Mouse (Mus musculus) heart, embryonic 16.5 days (tissue): Measurements from ENCODE around the gene Tmco1. TPM values are rescaled to one million over a fixed set of nuclear protein-coding genes. Genes with fewer than 3 reads are reported as not detected.

ENCODE experiments used
- ATAC-seq: fragments of 200-750 bp; cut with Nextera tagmentation; replicated peaks from 2 replicates; pipeline ENCODE4 v1.8.0; 2017; ENCODE audit warnings: moderate number of reproducible peaks; ENCODE audit not compliant: insufficient read depth, low FRiP score; ENCODE audit errors: extremely low read depth
- H3K27ac ChIP-seq: fragments of 300-500 bp; sonication (generic); 2 replicates; pipeline ENCODE4 v1.5.1; 2014; ENCODE audit warnings: mild to moderate bottlenecking, low read length, control low read depth, moderate library complexity
- H3K27me3 ChIP-seq: fragments of 300-500 bp; sonication (generic); 2 replicates; pipeline ENCODE4 v1.6.1; 2014; ENCODE audit warnings: low read length, mixed read lengths; ENCODE audit not compliant: control insufficient read depth, insufficient read depth
- H3K36me3 ChIP-seq: fragments of 300-500 bp; sonication (generic); 2 replicates; pipeline ENCODE4 v1.6.1; 2014; ENCODE audit not compliant: control insufficient read depth, insufficient read depth
- H3K4me1 ChIP-seq: fragments of 300-500 bp; sonication (generic); 2 replicates; pipeline ENCODE4 v1.6.1; 2014; ENCODE audit warnings: low read length, mixed read lengths; ENCODE audit not compliant: control insufficient read depth, insufficient read depth
- H3K4me2 ChIP-seq: fragments of 300-500 bp; sonication (generic); 2 replicates; pipeline ENCODE4 v1.6.1; 2014; ENCODE audit warnings: low read depth, mild to moderate bottlenecking, control low read depth, low read length
- H3K4me3 ChIP-seq: fragments of 300-500 bp; sonication (generic); 2 replicates; pipeline ENCODE4 v1.5.1; 2014; ENCODE audit warnings: mild to moderate bottlenecking, control low read depth, low read length
- H3K9ac ChIP-seq: fragments of 300-500 bp; sonication (generic); 2 replicates; pipeline ENCODE4 v1.6.1; 2014; ENCODE audit warnings: low read length, control low read depth
- H3K9me3 ChIP-seq: fragments of 300-500 bp; sonication (generic); replicated peaks from 2 replicates; pipeline ENCODE4 v1.6.1; 2016; ENCODE audit warnings: low read length; ENCODE audit not compliant: control insufficient read depth
- whole genome bisulfite sequencing: fragments of 180-500 bp; shearing (Covaris S2); extraction: QIAGEN DNeasy Blood & Tissue Kit; methylation state at CpG from one replicate; pipeline ENCODE4 v1.1.7; 2014; 5-methylcytosine and 5-hydroxymethylcytosine counted together
- polyA plus RNA-seq: library from polyadenylated mRNA; unstranded; fragments of >200 nt; fragmentation: Nextera tagmentation; extraction: Ambion mirVana; gene quantifications from 2 replicates; pipeline ENCODE4 v1.2.1, GENCODE M21; 2015

The Tmco1 gene
- polyA plus RNA-seq, 1 experiment from 2014 or later, result 99.1 TPM

- Histone ChIP-seq H3K4me2 (peak overlapping the region; percentile 54), H3K27me3 (no peaks in the 10 kb centered on the region), H3K4me3 (peak overlapping the region; percentile 37), H3K27ac (peak overlapping the region; percentile 97), H3K36me3 (no peaks in the 10 kb centered on the region), H3K4me1 (peaks cover 61% of the 10 kb centered on the region), H3K9ac (peak overlapping the region; percentile 57), H3K9me3 (no peaks in the 10 kb centered on the region)
- WGBS, result 9% methylated on average over 19 of the region's 19 CpGs
- peak; percentile 45 for ATAC-seq
Observed at GRCm38 (mm10) chr1:167270342-167271111, 37.7 kb upstream of the Tmco1 start.

GRCm38 (mm10) chr1:167271304-167271703 lies 36.9 kb upstream of the Tmco1 start:
- no peak for ATAC-seq
- Histone ChIP-seq H3K9ac (no peak overlapping the region), H3K36me3 (no peaks in the 10 kb centered on the region), H3K9me3 (no peaks in the 10 kb centered on the region), H3K27me3 (no peaks in the 10 kb centered on the region), H3K4me3 (no peak overlapping the region), H3K4me1 (peaks cover 61% of the 10 kb centered on the region), H3K27ac (peak overlapping the region; percentile 17), H3K4me2 (peak overlapping the region; percentile 2; the same call in 1 of the 2 replicates)
- WGBS, result 37% methylated on average over 4 of the region's 4 CpGs

GRCm38 (mm10) chr1:167271841-167272240 lies 36.3 kb upstream of the Tmco1 start:
- no peaks in the 10 kb centered on the region for H3K27me3 ChIP-seq
- H3K4me2 ChIP-seq, result 0 out of 2 replicates have a peak overlapping the region, but pooled peaks have one; percentile 2
- 36% methylated on average over 8 of the region's 8 CpGs for WGBS
- ATAC-seq, result no peak
- H3K9ac ChIP-seq, result peak overlapping the region; percentile 14; the same call in 1 of the 2 replicates
- no peak overlapping the region for H3K4me3 ChIP-seq
- no peaks in the 10 kb centered on the region for H3K9me3 ChIP-seq
- peak overlapping the region; percentile 17 for H3K27ac ChIP-seq
- H3K36me3 ChIP-seq, result no peaks in the 10 kb centered on the region
- peaks cover 61% of the 10 kb centered on the region for H3K4me1 ChIP-seq

- 25% methylated on average over 14 of the region's 14 CpGs for WGBS
- peak overlapping the region; percentile 78 for H3K27ac ChIP-seq
- H3K9me3 ChIP-seq, result no peaks in the 10 kb centered on the region
- peaks cover 56% of the 10 kb centered on the region for H3K4me1 ChIP-seq
- H3K4me2 ChIP-seq, result peak overlapping the region; percentile 53
- no peaks in the 10 kb centered on the region for H3K36me3 ChIP-seq
- H3K4me3 ChIP-seq, result peak overlapping the region; percentile 20; the same call in 1 of the 2 replicates
- H3K27me3 ChIP-seq, result no peaks in the 10 kb centered on the region
- H3K9ac ChIP-seq, result peak overlapping the region; percentile 35; the same call in 1 of the 2 replicates
- ATAC-seq, result no peak
Observed at GRCm38 (mm10) chr1:167273380-167274163, 34.6 kb upstream of the Tmco1 start.

- H3K4me3 ChIP-seq, result no peak overlapping the region
- no peaks in the 10 kb centered on the region for H3K27me3 ChIP-seq
- H3K27ac ChIP-seq, result no peak overlapping the region
- peaks cover 52% of the 10 kb centered on the region for H3K4me1 ChIP-seq
- H3K36me3 ChIP-seq, result no peaks in the 10 kb centered on the region
- no peak overlapping the region for H3K4me2 ChIP-seq
- H3K9ac ChIP-seq, result no peak overlapping the region
- 82% methylated on average over 12 of the region's 12 CpGs for WGBS
- H3K9me3 ChIP-seq, result no peaks in the 10 kb centered on the region
- no peak for ATAC-seq
Observed at GRCm38 (mm10) chr1:167274646-167275390, 33.4 kb upstream of the Tmco1 start.

GRCm38 (mm10) chr1:167278395-167278794 lies 29.8 kb upstream of the Tmco1 start:
- Histone ChIP-seq H3K4me2 (peak overlapping the region; percentile 19; the same call in 1 of the 2 replicates), H3K9me3 (no peaks in the 10 kb centered on the region), H3K27ac (peak overlapping the region; percentile 25; the same call in 1 of the 2 replicates), H3K4me1 (peaks cover 35% of the 10 kb centered on the region), H3K27me3 (no peaks in the 10 kb centered on the region), H3K9ac (no peak overlapping the region), H3K4me3 (no peak overlapping the region), H3K36me3 (no peaks in the 10 kb centered on the region)
- no peak for ATAC-seq
- 66% methylated on average over 6 of the region's 6 CpGs for WGBS

- Histone ChIP-seq H3K4me3 (no peak overlapping the region), H3K36me3 (no peaks in the 10 kb centered on the region), H3K9me3 (no peaks in the 10 kb centered on the region), H3K9ac (no peak overlapping the region), H3K27me3 (no peaks in the 10 kb centered on the region), H3K4me1 (peaks cover 27% of the 10 kb centered on the region), H3K27ac (peak overlapping the region; percentile 45), H3K4me2 (peak overlapping the region; percentile 19; the same call in 1 of the 2 replicates)
- 53% methylated on average over 13 of the region's 13 CpGs for WGBS
- ATAC-seq, result no peak
Observed at GRCm38 (mm10) chr1:167279160-167279715, 28.9 kb upstream of the Tmco1 start.

- 82% methylated on average over 10 of the region's 10 CpGs for WGBS
Observed at GRCm38 (mm10) chr1:167280061-167280460, 28.1 kb upstream of the Tmco1 start.

More at GRCm38 (mm10) chr1:167280061-167280460, 28.1 kb upstream of the Tmco1 start:
- H3K4me3 ChIP-seq, result no peak overlapping the region
- no peaks in the 10 kb centered on the region for H3K9me3 ChIP-seq
- no peak overlapping the region for H3K4me2 ChIP-seq
- H3K27me3 ChIP-seq, result no peaks in the 10 kb centered on the region
- ATAC-seq, result no peak
- peaks cover 26% of the 10 kb centered on the region for H3K4me1 ChIP-seq
- H3K36me3 ChIP-seq, result no peaks in the 10 kb centered on the region
- no peak overlapping the region for H3K9ac ChIP-seq
- no peak overlapping the region for H3K27ac ChIP-seq
